Mouse (Mus musculus) liver, embryonic 12.5 days (tissue): ENCODE measurements around the gene Slc31a2. TPM values are rescaled to one million over a fixed set of nuclear protein-coding genes. Genes with fewer than 3 reads are reported as not detected.

Experiments
- ATAC-seq: fragments of 200-750 bp; cut with Nextera tagmentation; 2 replicates; pipeline ENCODE4 v1.8.0; 2017; ENCODE audit warnings: moderate number of reproducible peaks, mild to moderate bottlenecking, moderate library complexity
- H3K27ac ChIP-seq: fragments of 300-500 bp; sonication (generic); 2 replicates; pipeline ENCODE4 v1.5.1; 2016; ENCODE audit warnings: mild to moderate bottlenecking
- H3K27me3 ChIP-seq: fragments of 300-500 bp; sonication (generic); replicated peaks from 2 replicates; pipeline ENCODE4 v1.6.1; 2016; ENCODE audit warnings: mild to moderate bottlenecking, moderate library complexity
- H3K36me3 ChIP-seq: fragments of 300-500 bp; sonication (generic); 2 replicates; pipeline ENCODE4 v1.6.1; 2016; ENCODE audit warnings: mild to moderate bottlenecking, moderate library complexity
- H3K4me1 ChIP-seq: fragments of 300-500 bp; sonication (generic); 2 replicates; pipeline ENCODE4 v1.6.1; 2016
- H3K4me2 ChIP-seq: fragments of 300-500 bp; sonication (generic); 2 replicates; pipeline ENCODE4 v1.6.1; 2016; ENCODE audit warnings: mild to moderate bottlenecking, moderate library complexity
- H3K4me3 ChIP-seq: fragments of 300-500 bp; sonication (generic); 2 replicates; pipeline ENCODE4 v1.5.1; 2016; ENCODE audit warnings: mild to moderate bottlenecking, moderate library complexity
- H3K9ac ChIP-seq: fragments of 300-500 bp; sonication (generic); 2 replicates; pipeline ENCODE4 v1.6.1; 2016; ENCODE audit warnings: mild to moderate bottlenecking, moderate library complexity
- H3K9me3 ChIP-seq: fragments of 300-500 bp; sonication (generic); replicated peaks from 2 replicates; pipeline ENCODE4 v1.6.1; 2016; ENCODE audit warnings: mild to moderate bottlenecking, moderate library complexity
- WGBS: fragments of 180-500 bp; shearing (Covaris S2); methylation state at CpG from one replicate; pipeline ENCODE4 v1.1.7; 2016; ENCODE audit not compliant: insufficient replicate concordance; 5-methylcytosine and 5-hydroxymethylcytosine counted together
- polyA plus RNA-seq: library from polyadenylated mRNA; unstranded; fragments of >200 nt; fragmentation: Nextera tagmentation; extraction: Ambion mirVana; gene quantifications from 2 replicates; pipeline ENCODE4 v1.2.1, GENCODE M21; 2016

Gene Slc31a2
- polyA plus RNA-seq, 1 experiment from 2014 or later = 6.8 TPM

DNA sequence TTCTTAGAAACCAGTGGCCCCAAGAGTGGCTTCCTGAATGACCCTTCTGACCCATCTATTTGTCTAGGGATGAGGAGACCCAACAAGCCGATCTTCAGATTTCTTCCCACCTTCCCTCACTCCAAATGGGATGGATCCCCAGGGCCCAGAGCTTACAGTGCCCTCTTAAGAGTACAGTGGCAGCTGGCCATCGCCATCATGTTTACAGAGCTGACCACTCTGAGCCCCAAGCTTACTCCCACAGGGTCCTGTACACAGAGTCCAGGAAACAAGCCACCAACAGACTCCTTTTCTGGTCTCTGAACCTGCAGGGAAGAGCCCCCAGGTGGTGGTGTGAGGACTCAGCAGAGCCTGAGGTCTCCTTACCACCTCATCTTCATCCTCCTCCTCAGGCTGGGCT lies 40.4 kb downstream of the Slc31a2 start:
- H3K36me3 ChIP-seq = peaks cover 100% of the 10 kb centered on the region

GRCm38 (mm10) chr4:62303288-62303687 lies 40.9 kb downstream of the Slc31a2 start:
- Histone ChIP-seq H3K4me1 (no peaks in the 10 kb centered on the region), H3K36me3 (peaks cover 100% of the 10 kb centered on the region), H3K9me3 (no peaks in the 10 kb centered on the region), H3K4me2 (no peak overlapping the region), H3K9ac (no peak overlapping the region), H3K27me3 (no peaks in the 10 kb centered on the region), H3K27ac (no peak overlapping the region), H3K4me3 (no peak overlapping the region)
- ATAC-seq = no peak
- WGBS = 79% methylated on average over 1 of the region's 1 CpGs

More for the DNA sequence above, 40.4 kb downstream of the Slc31a2 start:
- Histone ChIP-seq H3K27ac (no peak overlapping the region), H3K9ac (no peak overlapping the region), H3K9me3 (no peaks in the 10 kb centered on the region), H3K4me1 (no peaks in the 10 kb centered on the region), H3K4me2 (no peak overlapping the region), H3K27me3 (no peaks in the 10 kb centered on the region), H3K4me3 (no peak overlapping the region)
- WGBS = 66% methylated on average over 2 of the region's 2 CpGs
- no peak for ATAC-seq

GRCm38 (mm10) chr4:62306301-62306700 lies 43.9 kb downstream of the Slc31a2 start:
- H3K27me3 ChIP-seq = no peaks in the 10 kb centered on the region
- no peaks in the 10 kb centered on the region for H3K4me1 ChIP-seq
- WGBS = 82% methylated on average over 1 of the region's 1 CpGs
- H3K4me3 ChIP-seq = no peak overlapping the region
- H3K36me3 ChIP-seq = peaks cover 81% of the 10 kb centered on the region
- no peak overlapping the region for H3K4me2 ChIP-seq
- H3K9me3 ChIP-seq = no peaks in the 10 kb centered on the region
- H3K9ac ChIP-seq = no peak overlapping the region
- H3K27ac ChIP-seq = no peak overlapping the region
- ATAC-seq = no peak

- Histone ChIP-seq H3K9ac (no peak overlapping the region), H3K27me3 (no peaks in the 10 kb centered on the region), H3K36me3 (peaks cover 81% of the 10 kb centered on the region), H3K4me1 (no peaks in the 10 kb centered on the region), H3K4me2 (no peak overlapping the region), H3K9me3 (no peaks in the 10 kb centered on the region), H3K27ac (no peak overlapping the region), H3K4me3 (no peak overlapping the region)
- WGBS = 90% methylated on average over 4 of the region's 4 CpGs
- no peak for ATAC-seq
These were observed 44.5 kb downstream of the Slc31a2 start for GRCm38 (mm10) chr4:62306840-62307239.

- no peak overlapping the region for H3K4me2 ChIP-seq
- no peak for ATAC-seq
- H3K4me3 ChIP-seq = no peak overlapping the region
- peaks cover 80% of the 10 kb centered on the region for H3K36me3 ChIP-seq
- no peak overlapping the region for H3K9ac ChIP-seq
- no peaks in the 10 kb centered on the region for H3K4me1 ChIP-seq
- H3K27ac ChIP-seq = no peak overlapping the region
- H3K27me3 ChIP-seq = no peaks in the 10 kb centered on the region
- no peaks in the 10 kb centered on the region for H3K9me3 ChIP-seq
These were observed 46.0 kb downstream of the Slc31a2 start for GRCm38 (mm10) chr4:62308406-62308805.

DNA sequence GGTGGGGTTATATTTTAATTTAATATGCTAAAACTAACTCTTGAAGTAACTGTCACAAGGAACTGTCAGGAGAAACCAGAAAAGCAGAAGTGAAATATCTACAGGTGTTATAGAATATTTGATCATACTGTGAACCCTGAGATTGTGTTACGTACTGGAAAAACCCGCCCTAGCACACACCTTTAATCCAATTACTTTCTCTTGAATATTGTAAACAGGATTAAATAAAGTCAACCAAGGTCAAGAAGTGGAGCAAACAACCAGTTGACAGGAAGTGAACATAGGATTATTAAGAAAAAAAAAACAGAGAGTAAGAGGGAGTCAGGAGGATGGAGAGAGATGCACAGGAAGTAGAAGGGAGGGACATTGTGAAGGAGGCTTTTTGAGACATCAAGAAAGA lies 50.5 kb downstream of the Slc31a2 start:
- ATAC-seq = no peak
- no peak overlapping the region for H3K27ac ChIP-seq
- WGBS = 74% methylated on average over 2 of the region's 2 CpGs
- no peaks in the 10 kb centered on the region for H3K4me1 ChIP-seq
- no peak overlapping the region for H3K4me2 ChIP-seq
- H3K27me3 ChIP-seq = no peaks in the 10 kb centered on the region
- H3K36me3 ChIP-seq = peaks cover 73% of the 10 kb centered on the region
- H3K9ac ChIP-seq = no peak overlapping the region
- no peak overlapping the region for H3K4me3 ChIP-seq
- no peaks in the 10 kb centered on the region for H3K9me3 ChIP-seq

DNA sequence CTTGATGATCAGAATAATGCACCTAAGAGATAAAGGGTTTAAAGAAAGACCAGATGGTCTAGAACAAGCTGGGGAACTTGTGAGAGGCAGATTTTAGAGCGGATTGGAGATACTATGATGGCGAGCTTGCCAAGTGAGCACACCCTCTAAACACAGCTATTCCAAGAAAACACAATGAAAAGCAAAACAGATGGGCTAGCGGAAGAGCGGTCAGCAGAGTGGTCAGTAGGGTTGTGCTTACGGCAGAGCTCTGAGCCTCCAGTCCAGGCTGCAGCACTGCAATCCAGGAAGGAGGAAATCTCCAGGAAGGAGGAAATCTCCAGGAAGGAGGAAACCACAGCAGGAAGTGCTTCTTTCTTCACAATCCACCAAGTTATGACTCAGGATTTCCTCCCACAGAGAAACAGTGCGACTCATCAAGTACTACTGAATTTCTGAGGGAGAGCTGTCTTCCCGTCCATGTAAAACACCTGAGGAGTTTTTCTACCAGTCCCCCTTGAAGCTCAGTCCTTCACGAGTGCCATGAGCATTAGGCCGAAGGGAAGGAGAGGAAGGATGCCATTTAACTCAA lies 51.4 kb downstream of the Slc31a2 start:
- no peak overlapping the region for H3K4me3 ChIP-seq
- WGBS = 72% methylated on average over 9 of the region's 9 CpGs
- no peaks in the 10 kb centered on the region for H3K27me3 ChIP-seq
- no peak overlapping the region for H3K9ac ChIP-seq
- no peak overlapping the region for H3K27ac ChIP-seq
- no peak for ATAC-seq
- H3K4me1 ChIP-seq = no peaks in the 10 kb centered on the region
- no peaks in the 10 kb centered on the region for H3K9me3 ChIP-seq
- peaks cover 73% of the 10 kb centered on the region for H3K36me3 ChIP-seq
- no peak overlapping the region for H3K4me2 ChIP-seq

GRCm38 (mm10) chr4:62314516-62314915 lies 52.2 kb downstream of the Slc31a2 start:
- H3K27ac ChIP-seq = no peak overlapping the region
- peaks cover 81% of the 10 kb centered on the region for H3K36me3 ChIP-seq
- WGBS = 83% methylated on average over 3 of the region's 3 CpGs
- H3K4me3 ChIP-seq = no peak overlapping the region
- H3K4me1 ChIP-seq = no peaks in the 10 kb centered on the region
- no peaks in the 10 kb centered on the region for H3K27me3 ChIP-seq
- no peak overlapping the region for H3K9ac ChIP-seq
- ATAC-seq = no peak
- H3K4me2 ChIP-seq = no peak overlapping the region
- H3K9me3 ChIP-seq = no peaks in the 10 kb centered on the region

- WGBS = 76% methylated on average over 2 of the region's 2 CpGs
- Histone ChIP-seq H3K27me3 (no peaks in the 10 kb centered on the region), H3K36me3 (peaks cover 90% of the 10 kb centered on the region), H3K9me3 (no peaks in the 10 kb centered on the region), H3K4me1 (no peaks in the 10 kb centered on the region), H3K27ac (no peak overlapping the region), H3K4me3 (no peak overlapping the region), H3K9ac (no peak overlapping the region), H3K4me2 (no peak overlapping the region)
- ATAC-seq = no peak
These were observed 54.1 kb downstream of the Slc31a2 start for GRCm38 (mm10) chr4:62316456-62316855.

DNA sequence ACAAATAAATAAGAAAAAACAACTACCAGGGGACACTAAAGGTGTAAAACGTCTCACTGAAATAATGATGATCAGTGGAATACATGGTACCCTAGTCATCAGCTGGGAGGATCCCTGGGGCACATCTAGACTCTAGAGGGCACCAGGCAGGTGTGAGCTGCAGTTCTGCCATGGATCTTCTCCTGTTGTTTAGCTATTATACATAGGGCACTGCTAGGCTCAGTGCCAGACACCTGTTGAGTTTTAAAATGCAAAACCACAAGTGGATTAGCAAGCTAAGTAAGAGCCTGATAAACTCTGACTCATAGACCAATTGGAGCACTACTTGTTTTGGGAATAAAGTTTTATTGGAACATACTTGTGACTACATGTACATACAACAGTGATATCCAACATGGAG lies 55.9 kb downstream of the Slc31a2 start:
- H3K4me3 ChIP-seq = no peak overlapping the region
- WGBS = 66% methylated on average over 1 of the region's 1 CpGs
- H3K9ac ChIP-seq = no peak overlapping the region
- ATAC-seq = no peak
- H3K9me3 ChIP-seq = no peaks in the 10 kb centered on the region
- H3K4me2 ChIP-seq = no peak overlapping the region
- H3K36me3 ChIP-seq = peaks cover 91% of the 10 kb centered on the region
- H3K27me3 ChIP-seq = no peaks in the 10 kb centered on the region
- no peaks in the 10 kb centered on the region for H3K4me1 ChIP-seq
- no peak overlapping the region for H3K27ac ChIP-seq

DNA sequence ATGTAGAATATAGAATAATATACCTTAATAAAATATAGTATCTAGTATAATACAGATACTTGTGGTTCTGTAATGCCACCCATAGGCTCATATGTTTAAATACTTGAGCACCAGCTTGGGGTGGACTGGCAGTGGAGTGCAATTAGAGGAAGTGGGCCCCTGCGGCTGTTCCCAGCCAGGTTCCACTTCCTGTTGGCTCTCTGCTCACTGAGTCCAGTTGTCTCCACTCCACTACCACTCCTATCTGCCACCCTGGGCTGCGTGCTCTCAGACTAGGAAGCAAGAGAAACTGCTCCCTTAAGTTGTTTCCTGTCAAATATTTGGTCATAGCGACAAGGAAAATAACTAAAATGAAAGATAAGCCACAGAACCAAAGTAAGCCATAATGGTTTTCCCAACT lies 60.3 kb downstream of the Slc31a2 start:
- H3K36me3 ChIP-seq = peaks cover 97% of the 10 kb centered on the region
- no peak overlapping the region for H3K9ac ChIP-seq
- no peaks in the 10 kb centered on the region for H3K4me1 ChIP-seq
- no peak overlapping the region for H3K27ac ChIP-seq
- ATAC-seq = no peak
- H3K27me3 ChIP-seq = no peaks in the 10 kb centered on the region
- no peak overlapping the region for H3K4me2 ChIP-seq
- WGBS = 44% methylated on average over 3 of the region's 3 CpGs
- no peak overlapping the region for H3K4me3 ChIP-seq
- no peaks in the 10 kb centered on the region for H3K9me3 ChIP-seq

- no peaks in the 10 kb centered on the region for H3K9me3 ChIP-seq
- no peak for ATAC-seq
- H3K27me3 ChIP-seq = no peaks in the 10 kb centered on the region
- no peak overlapping the region for H3K9ac ChIP-seq
- no peak overlapping the region for H3K4me3 ChIP-seq
- H3K27ac ChIP-seq = no peak overlapping the region
- peaks cover 20% of the 10 kb centered on the region for H3K4me1 ChIP-seq
- no peak overlapping the region for H3K4me2 ChIP-seq
- peaks cover 91% of the 10 kb centered on the region for H3K36me3 ChIP-seq
These were observed 63.7 kb downstream of the Slc31a2 start for GRCm38 (mm10) chr4:62326111-62326510.

- H3K27me3 ChIP-seq = no peaks in the 10 kb centered on the region
- peaks cover 90% of the 10 kb centered on the region for H3K36me3 ChIP-seq
- no peaks in the 10 kb centered on the region for H3K9me3 ChIP-seq
- H3K4me3 ChIP-seq = no peak overlapping the region
- WGBS = 23% methylated on average over 6 of the region's 6 CpGs
- no peak overlapping the region for H3K27ac ChIP-seq
- peaks cover 20% of the 10 kb centered on the region for H3K4me1 ChIP-seq
- no peak overlapping the region for H3K4me2 ChIP-seq
- no peak for ATAC-seq
- no peak overlapping the region for H3K9ac ChIP-seq
These were observed 66.7 kb downstream of the Slc31a2 start for GRCm38 (mm10) chr4:62328941-62329660.
